Mouse (Mus musculus) monocyte, adult 5-6 weeks (primary cell): ENCODE data around the gene Gm47791. TPM values are rescaled to one million over a fixed set of nuclear protein-coding genes. Genes with fewer than 3 reads are reported as not detected.

Experiments
- ATAC-seq: fragments of 153-309, 156-312 bp; replicated peaks from 2 replicates; pipeline ENCODE4 v1.8.0; 2017; ENCODE audit warnings: mild to moderate bottlenecking; ENCODE audit not compliant: low TSS enrichment, insufficient number of reproducible peaks, severe bottlenecking, poor library complexity, low FRiP score
- total RNA-seq: library from RNA; stranded (forward); fragments of 200-1000, 200-491, 200-594 nt; gene quantifications from 3 replicates; pipeline ENCODE4 v1.2.3, GENCODE M21; 2017

Gene Gm47791
- total RNA-seq = not detected in 3 replicates

DNA sequence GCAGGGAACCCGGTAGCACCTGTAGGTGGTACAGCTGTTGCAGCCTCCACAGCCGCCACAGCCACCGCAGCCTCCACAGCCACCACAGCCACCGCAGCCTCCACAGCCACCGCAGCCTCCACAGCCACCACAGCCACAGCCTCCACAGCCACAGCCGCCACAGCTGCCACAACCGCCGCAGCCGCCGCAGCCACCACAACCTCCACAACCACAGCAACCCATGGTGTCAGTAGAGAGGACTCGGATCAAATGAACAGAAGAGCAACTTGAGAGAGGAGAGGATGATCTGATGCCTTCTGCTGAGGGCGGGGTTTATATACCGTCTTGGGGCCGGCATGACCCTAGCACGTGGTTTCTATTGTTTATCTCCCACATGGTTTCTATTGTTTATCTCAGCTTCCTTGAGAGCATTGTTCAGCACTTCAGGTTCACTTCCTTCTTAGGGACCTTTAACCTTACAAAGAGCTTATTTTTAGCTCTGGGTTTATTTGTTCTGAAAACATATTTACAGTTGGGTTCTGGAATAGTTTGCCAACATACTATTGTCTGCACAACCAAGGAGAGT, at the start of gene Gm47791:
Gene Gm47791 (minus strand): TSS at position 222 of the 565 bp plus-strand sequence.
- no peak for ATAC-seq

DNA sequence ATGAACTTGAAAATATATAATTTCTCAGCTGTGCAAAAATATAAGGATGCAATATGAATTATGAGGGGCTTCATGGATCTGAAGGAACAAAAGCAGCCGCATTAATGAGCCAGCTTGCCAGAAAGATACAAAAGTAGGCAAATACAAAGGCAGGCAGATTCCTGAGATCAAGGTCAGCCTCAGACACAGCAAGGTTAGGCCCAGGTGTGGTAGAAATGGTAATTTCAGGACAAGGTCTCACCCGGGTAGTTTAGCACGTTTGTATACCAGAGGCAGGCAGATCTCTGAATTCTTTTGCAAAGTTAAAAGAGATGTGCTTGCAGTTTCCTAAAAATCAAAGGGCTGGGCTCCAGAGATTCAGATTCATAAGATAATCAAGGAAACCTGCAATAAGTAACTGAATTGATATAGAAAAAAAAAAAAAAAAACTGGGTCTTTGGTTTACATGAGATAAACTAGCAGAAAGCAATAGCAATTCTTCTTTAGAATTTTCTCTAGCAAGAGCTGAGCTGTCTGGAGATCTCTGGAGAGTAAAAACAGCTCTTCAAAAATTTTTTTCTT, 49.7 kb upstream of the Gm47791 start:
- ATAC-seq = no peak

GRCm38 (mm10) chr1:82820179-82820578, 49.1 kb upstream of the Gm47791 start:
- no peak for ATAC-seq

GRCm38 (mm10) chr1:82819366-82819765, 48.3 kb upstream of the Gm47791 start:
- ATAC-seq = no peak

GRCm38 (mm10) chr1:82815941-82816716, 45.1 kb upstream of the Gm47791 start:
- ATAC-seq = no peak

DNA sequence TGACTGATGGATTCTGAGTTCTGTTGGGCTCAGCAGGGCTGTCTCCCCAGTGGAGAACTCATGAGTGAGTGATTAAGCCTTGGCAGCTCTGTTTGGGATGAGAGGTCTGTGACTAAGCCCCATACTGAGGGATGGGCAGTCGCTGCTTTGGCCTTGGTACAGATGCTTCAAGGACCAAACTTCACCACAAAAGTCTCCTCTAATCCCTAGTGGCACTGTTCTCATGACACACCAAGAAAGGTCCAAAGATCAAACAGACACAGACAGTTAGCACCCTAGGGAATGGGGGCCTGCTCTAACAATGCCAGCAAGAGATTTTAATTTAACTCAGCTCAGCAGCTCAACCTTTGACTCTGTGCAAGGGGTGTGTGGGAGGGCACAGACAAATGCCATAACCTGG, 40.7 kb upstream of the Gm47791 start:
- no peak for ATAC-seq

DNA sequence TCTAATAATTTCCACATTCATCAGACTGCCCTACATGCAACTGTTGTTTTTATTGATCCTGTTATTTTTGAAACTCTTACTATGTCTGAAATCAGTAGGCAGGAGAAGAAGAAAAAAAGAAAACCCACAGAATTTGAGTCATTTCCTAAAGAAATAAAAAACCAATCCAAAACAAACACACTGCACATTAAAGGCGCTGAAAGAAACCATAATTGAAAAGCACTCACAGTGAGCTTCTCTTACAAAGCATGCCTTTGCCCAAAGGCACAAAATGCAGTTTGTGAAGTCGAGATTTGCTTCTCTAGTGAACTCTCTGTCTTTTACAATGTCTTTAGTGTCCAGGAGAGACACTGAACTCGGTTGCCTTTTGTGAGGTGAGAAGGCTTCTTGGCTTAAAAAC, 37.5 kb upstream of the Gm47791 start:
- no peak for ATAC-seq

GRCm38 (mm10) chr1:82807206-82807605, 36.2 kb upstream of the Gm47791 start:
- ATAC-seq = no peak

DNA sequence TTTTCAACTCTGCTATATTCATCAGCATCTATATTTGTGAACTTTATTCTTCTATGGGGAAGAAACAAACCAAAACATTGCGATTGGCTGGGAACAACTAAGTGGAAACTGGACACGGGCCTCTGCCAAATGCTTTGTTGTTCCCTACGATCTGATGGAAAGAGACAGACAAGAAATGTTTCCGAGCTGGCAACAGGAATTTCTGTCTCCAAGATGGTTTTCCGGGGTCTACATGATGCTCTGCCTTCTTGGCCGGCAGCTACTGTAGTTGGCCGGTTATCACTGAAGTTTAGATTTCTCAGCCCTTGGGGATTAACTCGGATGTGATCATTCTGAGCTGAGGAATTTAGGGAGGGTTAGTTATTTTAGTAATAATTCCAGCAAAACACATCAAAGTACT, 35.3 kb upstream of the Gm47791 start:
- ATAC-seq = no peak

DNA sequence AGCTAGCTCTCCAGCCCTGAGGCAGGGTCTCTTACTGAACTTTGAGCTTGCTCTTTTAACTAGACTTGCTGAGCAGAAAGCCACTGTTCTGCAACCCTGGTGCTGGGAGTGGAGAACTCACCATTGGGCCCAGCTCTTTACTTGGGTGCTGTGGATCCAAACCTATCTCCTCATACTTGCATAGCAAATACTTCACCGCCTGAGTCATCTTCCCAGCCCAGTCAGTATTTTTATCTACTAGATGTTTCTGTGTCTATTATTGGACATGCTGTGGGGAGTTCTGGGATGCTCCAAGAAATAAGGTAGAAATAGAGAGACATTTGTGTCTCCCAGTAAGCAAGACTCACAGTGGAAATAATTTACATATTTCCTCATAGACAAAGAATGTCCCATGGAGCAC, 33.0 kb upstream of the Gm47791 start:
- no peak for ATAC-seq

DNA sequence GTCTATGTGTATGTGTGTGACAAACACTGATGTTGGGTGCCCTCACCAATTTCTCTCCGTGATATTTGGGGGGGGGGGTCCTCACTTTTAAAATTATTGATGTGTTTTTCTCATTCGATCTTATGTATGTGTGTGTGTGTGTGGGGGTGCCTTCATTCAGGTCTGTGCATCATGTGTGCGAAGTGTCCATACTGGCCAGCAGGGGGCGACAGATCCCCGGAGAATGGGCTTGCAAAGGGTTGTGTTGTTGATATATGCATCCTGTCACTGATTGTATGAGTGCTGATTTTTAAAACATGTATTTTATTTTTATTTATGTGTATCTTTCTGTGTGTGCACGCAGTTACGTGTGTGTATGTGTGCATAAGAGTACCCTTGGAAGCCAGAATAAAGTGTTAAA, 32.6 kb upstream of the Gm47791 start:
- no peak; the same call in 1 of the 2 replicates for ATAC-seq

DNA sequence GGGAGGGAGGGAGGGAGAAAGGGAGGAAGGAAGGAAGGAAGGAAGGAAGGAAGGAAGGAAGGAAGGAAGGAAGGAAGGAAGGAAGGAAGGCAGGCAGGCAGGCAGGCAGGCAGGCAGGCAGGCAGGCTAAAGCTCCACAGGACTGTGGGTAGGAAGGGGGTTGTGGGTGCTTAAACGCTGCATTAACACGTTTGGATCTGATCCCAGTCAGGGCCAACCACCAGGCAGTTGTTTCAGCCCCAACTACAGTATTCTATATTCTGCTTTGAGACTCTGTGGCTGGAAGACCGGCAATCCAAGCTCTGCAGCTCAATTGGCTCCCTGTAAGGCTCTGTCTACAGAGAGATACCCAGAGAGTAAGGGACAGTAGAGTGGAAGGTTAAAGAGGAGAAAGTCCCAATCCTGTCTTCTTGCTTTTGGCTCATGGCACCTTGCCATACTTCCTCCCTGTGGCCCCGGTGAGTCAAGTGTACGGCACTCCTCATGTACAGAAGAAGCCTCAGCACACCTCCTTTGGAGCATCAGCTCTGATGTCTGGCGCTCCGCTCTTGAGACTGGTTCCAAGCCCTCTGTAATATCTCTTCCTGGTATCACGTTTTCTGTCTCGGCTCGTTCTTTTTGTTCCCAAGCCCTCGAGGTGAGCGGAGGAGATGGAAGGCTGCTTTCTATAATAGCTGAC, 30.2 kb upstream of the Gm47791 start:
- ATAC-seq = no peak

GRCm38 (mm10) chr1:82798922-82799321, 27.9 kb upstream of the Gm47791 start:
- peak; percentile 49; the same call in 1 of the 2 replicates for ATAC-seq

DNA sequence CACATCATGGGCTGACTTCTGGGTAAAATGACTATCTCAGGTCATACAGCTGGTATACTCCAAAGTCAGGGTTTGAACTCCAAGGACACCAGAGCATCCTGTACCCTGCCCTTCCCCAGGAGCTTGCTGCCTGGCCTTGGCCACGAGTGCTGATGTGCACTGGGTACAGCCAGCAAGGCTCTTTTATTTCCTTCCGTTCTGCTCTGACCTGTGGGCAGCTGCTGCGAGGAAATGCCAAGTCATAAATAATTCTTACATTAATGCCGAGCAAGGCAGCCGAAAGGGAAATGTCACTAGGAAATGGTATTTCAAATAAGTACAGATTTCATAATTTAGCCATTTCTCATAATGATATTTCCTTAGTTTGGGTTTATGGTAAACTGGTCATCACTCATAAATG, 27.3 kb upstream of the Gm47791 start:
- ATAC-seq = 0 out of 2 replicates have a peak, but pooled peaks have one; percentile 44

GRCm38 (mm10) chr1:82797088-82797487, 26.0 kb upstream of the Gm47791 start:
- ATAC-seq = no peak

- peak; percentile 43 for ATAC-seq
These were observed 24.8 kb upstream of the Gm47791 start for GRCm38 (mm10) chr1:82795702-82796443.

DNA sequence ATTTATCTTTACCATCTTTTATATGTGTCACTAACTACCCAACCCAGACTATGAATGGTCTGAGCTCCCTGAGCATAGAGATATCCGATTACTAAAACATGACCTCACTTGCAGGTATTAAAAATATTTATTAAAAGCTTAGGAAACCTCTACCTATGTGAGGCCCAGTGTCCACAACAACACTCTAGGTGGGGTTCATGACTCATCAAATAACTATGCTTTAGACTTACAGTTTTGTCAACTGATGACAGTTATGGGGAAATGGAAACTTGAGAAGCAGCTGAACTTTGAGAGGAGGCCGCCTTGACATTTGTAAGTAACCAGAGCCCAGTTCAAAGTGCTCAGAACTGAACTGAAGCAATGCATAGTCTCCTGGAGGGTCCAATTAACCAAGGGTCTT, 24.2 kb upstream of the Gm47791 start:
- no peak for ATAC-seq

DNA sequence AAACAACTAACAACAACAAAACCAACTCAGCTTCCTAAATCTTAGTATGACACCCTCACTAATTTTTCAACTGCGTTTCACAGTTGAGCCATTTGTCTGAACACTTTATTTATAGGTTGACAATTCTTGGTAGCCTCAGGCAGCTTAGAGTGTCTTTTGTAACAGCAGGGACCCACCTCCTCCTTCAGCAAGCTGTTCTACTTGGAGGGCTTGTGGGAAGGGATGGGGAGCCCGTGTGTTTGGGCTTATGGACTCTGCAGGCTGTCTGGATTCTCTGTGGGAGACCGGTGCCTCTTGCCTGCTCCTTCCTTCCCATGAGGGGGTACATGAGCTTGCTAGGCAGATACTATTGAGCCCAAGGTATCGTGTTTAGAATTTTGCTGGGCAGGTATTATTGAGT, 22.9 kb upstream of the Gm47791 start:
- no peak for ATAC-seq

DNA sequence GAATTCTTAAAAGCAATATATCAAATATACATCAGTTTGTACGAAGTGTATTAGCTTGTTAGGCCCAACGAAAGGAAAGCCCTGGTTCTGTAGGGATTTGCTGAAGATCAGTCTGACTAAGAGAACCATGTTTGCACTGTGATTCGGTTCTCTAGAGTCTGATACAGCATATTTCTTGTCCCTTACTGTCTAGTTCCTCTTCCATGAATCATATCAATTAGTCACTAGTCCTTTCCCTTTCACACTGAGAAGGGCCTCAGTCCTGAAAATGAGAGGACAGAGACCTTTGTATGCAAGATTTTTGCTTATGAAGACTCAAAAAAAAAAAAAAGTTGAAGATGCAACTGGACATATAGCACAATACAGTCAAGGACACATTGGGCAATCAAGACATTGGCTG, 22.1 kb upstream of the Gm47791 start:
- ATAC-seq = no peak
